Mouse (Mus musculus) CH12.LX (cell line): ENCODE results near the gene Sema3c. TPM values are rescaled to one million over a fixed set of nuclear protein-coding genes. Genes with fewer than 3 reads are reported as not detected.
A peak's percentile ranks its signal among the peaks of the same experiment; 100 is the strongest.

Source experiments
- DNase-seq: peaks from one replicate; pipeline ENCODE4 v3.0.0-alpha.2; 2013; ENCODE audit errors: extremely low read depth
- H3K27ac ChIP-seq: 2 replicates; pipeline ENCODE4 v1.5.1; 2012; ENCODE audit warnings: low read depth, mild to moderate bottlenecking, control low read depth, moderate library complexity; ENCODE audit not compliant: insufficient read depth
- H3K27me3 ChIP-seq: replicated peaks from 2 replicates; pipeline ENCODE3; 2012; ENCODE audit warnings: inconsistent platforms
- H3K36me3 ChIP-seq, 2 experiments: replicated peaks in 1 of 2; 2 replicates each; pipeline versions ENCODE3 to v1.6.1; 2012; ENCODE audit warnings: inconsistent platforms in 1 of 2, low read length in 1 of 2, mild to moderate bottlenecking in 1 of 2, mixed read lengths in 1 of 2, moderate library complexity in 1 of 2; ENCODE audit not compliant: control insufficient read depth in 1 of 2, insufficient read depth in 1 of 2
- H3K4me1 ChIP-seq, 2 experiments: 2 replicates each; pipeline ENCODE4 v1.6.1; 2012; ENCODE audit warnings: inconsistent platforms in 1 of 2, moderate library complexity in 1 of 2; ENCODE audit not compliant: insufficient read depth in 2 of 2, control insufficient read depth in 1 of 2
- H3K4me2 ChIP-seq: 2 replicates; pipeline ENCODE4 v1.6.1; 2012; ENCODE audit warnings: low read depth, mild to moderate bottlenecking, control low read depth; ENCODE audit not compliant: poor library complexity, insufficient read depth, severe bottlenecking
- H3K4me3 ChIP-seq, 3 experiments: fragments of 150-350 bp in 1 of 3; sonication (generic) in 1 of 3; replicated peaks in 1 of 3; 2 replicates each; pipeline versions ENCODE3 to v1.5.1; 2011 to 2012; ENCODE audit warnings: low read depth in 2 of 3, low read length in 2 of 3, mild to moderate bottlenecking in 2 of 3, moderate library complexity in 2 of 3, control low read depth in 1 of 3, improper control_type of control experiment in 1 of 3, inconsistent platforms in 1 of 3, mixed read lengths in 1 of 3; ENCODE audit not compliant: poor library complexity in 1 of 3
- H3K79me2 ChIP-seq: replicated peaks from 2 replicates; pipeline ENCODE4 v1.6.1; 2012; ENCODE audit warnings: mild to moderate bottlenecking, moderate library complexity; ENCODE audit not compliant: control insufficient read depth, poor library complexity, insufficient read depth, severe bottlenecking; ENCODE audit errors: extremely low read depth
- H3K9ac ChIP-seq: 2 replicates; pipeline ENCODE4 v1.6.1; 2012; ENCODE audit warnings: low read depth, mild to moderate bottlenecking, control low read depth, moderate library complexity; ENCODE audit not compliant: insufficient read depth
- H3K9me3 ChIP-seq: replicated peaks from 2 replicates; pipeline ENCODE3; 2012; ENCODE audit warnings: low read length, inconsistent platforms, mixed read lengths
- BHLHE40 ChIP-seq: IDR thresholded peaks from 2 replicates; pipeline ENCODE4 v1.6.1; 2011; ENCODE audit warnings: mild to moderate bottlenecking, low read depth, low read length, improper control_type of control experiment
- CTCF ChIP-seq, 2 experiments: IDR thresholded peaks in 1 of 2; conservative IDR thresholded peaks in 1 of 2; 2 replicates each; pipeline ENCODE4 v1.5.1; 2011 to 2012; ENCODE audit warnings: low read depth in 2 of 2, low read length in 2 of 2, improper control_type of control experiment in 1 of 2, inconsistent platforms in 1 of 2, mild to moderate bottlenecking in 1 of 2, moderate library complexity in 1 of 2
- ELF1 ChIP-seq: IDR thresholded peaks from 2 replicates; pipeline ENCODE4 v1.6.1; 2014; ENCODE audit warnings: low read depth, mild to moderate bottlenecking, inconsistent platforms, low read length, improper control_type of control experiment
- GABPA ChIP-seq: IDR thresholded peaks from 2 replicates; pipeline ENCODE4 v1.6.1; 2012; ENCODE audit warnings: low read depth, low read length, improper control_type of control experiment, inconsistent platforms; ENCODE audit not compliant: insufficient replicate concordance
- HCFC1 ChIP-seq: IDR thresholded peaks from 2 replicates; pipeline ENCODE4 v1.6.1; 2012; ENCODE audit warnings: low read depth, mild to moderate bottlenecking, inconsistent platforms, low read length, improper control_type of control experiment
- IRF4 ChIP-seq: IDR thresholded peaks from 2 replicates; pipeline ENCODE4 v1.6.1; 2014; ENCODE audit warnings: low read depth, mild to moderate bottlenecking, inconsistent platforms, low read length, improper control_type of control experiment
- MAFK ChIP-seq: IDR thresholded peaks from 2 replicates; pipeline ENCODE4 v1.6.1; 2011; ENCODE audit warnings: low read length, improper control_type of control experiment; ENCODE audit not compliant: insufficient replicate concordance
- MEF2A ChIP-seq: IDR thresholded peaks from 2 replicates; pipeline ENCODE4 v1.6.1; 2014; ENCODE audit warnings: low read depth, mild to moderate bottlenecking, inconsistent platforms, low read length, improper control_type of control experiment, borderline replicate concordance
- NELFE ChIP-seq: IDR thresholded peaks from 2 replicates; pipeline ENCODE4 v1.6.1; 2011; ENCODE audit warnings: low read depth, low read length, improper control_type of control experiment
- NRF1 ChIP-seq: IDR thresholded peaks from 2 replicates; pipeline ENCODE4 v1.6.1; 2014; ENCODE audit warnings: low read depth, mild to moderate bottlenecking, inconsistent platforms, low read length, improper control_type of control experiment, moderate library complexity
- RAD21 ChIP-seq: IDR thresholded peaks from 2 replicates; pipeline ENCODE4 v1.6.1; 2011; ENCODE audit warnings: low read depth, mild to moderate bottlenecking, low read length, improper control_type of control experiment, moderate library complexity
- SIN3A ChIP-seq: IDR thresholded peaks from 2 replicates; pipeline ENCODE4 v1.6.1; 2012; ENCODE audit warnings: low read length, improper control_type of control experiment, inconsistent platforms
- TBP ChIP-seq: conservative IDR thresholded peaks from 2 replicates; pipeline ENCODE4 v1.6.1; 2011; ENCODE audit warnings: low read depth, low read length, improper control_type of control experiment
- TCF12 ChIP-seq: IDR thresholded peaks from 2 replicates; pipeline ENCODE4 v1.6.1; 2014; ENCODE audit warnings: low read depth, mild to moderate bottlenecking, inconsistent platforms, low read length, improper control_type of control experiment
- UBTF ChIP-seq: IDR thresholded peaks from 2 replicates; pipeline ENCODE4 v1.6.1; 2012; ENCODE audit warnings: low read depth, mild to moderate bottlenecking, inconsistent platforms, low read length, improper control_type of control experiment, moderate library complexity
- ZNF384 ChIP-seq: IDR thresholded peaks from 2 replicates; pipeline ENCODE4 v1.6.1; 2012; ENCODE audit warnings: low read depth, low read length, improper control_type of control experiment, inconsistent platforms
- dilution Hi-C: fragments of 300-500 bp; cut with MboI; formaldehyde crosslinking; loops from 2 replicates; pipeline ENCODE4 v1.14.3; 2020; ENCODE audit warnings: low sequenced_read_pairs; ENCODE audit not compliant: extremely low pct_unique_long_range_greater_than_20kb, extremely low pct_ligation_motif_present
- in situ Hi-C: fragments of 300-500 bp; cut with MboI; formaldehyde crosslinking; loops from 3 replicates; pipeline ENCODE4 v1.14.3; 2019; ENCODE audit warnings: low sequenced_read_pairs, low pct_ligation_motif_present, low pct_unique_long_range_greater_than_20kb, mixed read lengths
- polyA plus RNA-seq: library from polyadenylated mRNA; unstranded; fragments of >175 nt; gene quantifications from 2 replicates; pipeline ENCODE4 v1.2.1, GENCODE M21; 2012; ENCODE audit warnings: low read depth; ENCODE audit not compliant: insufficient read length
- total RNA-seq, 2 experiments: library from RNA; depleted of rRNA; stranded (reverse); fragments of 300-350 nt in 1 of 2; fragments of >200 nt in 1 of 2; gene quantifications; 2 replicates each; pipeline ENCODE4 v1.2.3; 2012 to 2014

The Sema3c gene
- total and polyA plus RNA-seq, 3 experiments: not detected

GRCm38 (mm10) chr5:17680862-17681261, 106.8 kb downstream of the Sema3c start:
- dilution Hi-C loops: no loop called here
- H3K4me2 ChIP-seq: no peak overlapping the region
- peaks cover 0 to 5% of the 10 kb centered on the region in 2 experiments; a peak in 1 of 4 replicates for H3K4me1 ChIP-seq
- DNase-seq: peak; percentile 3
- in situ Hi-C loops: no loop called here
- H3K4me3 ChIP-seq: no peak overlapping the region
- H3K9me3 ChIP-seq: no peaks in the 10 kb centered on the region
- no peaks in the 10 kb centered on the region for H3K36me3 ChIP-seq
- H3K27ac ChIP-seq: no peak overlapping the region
- no peaks in the 10 kb centered on the region for H3K79me2 ChIP-seq
- H3K9ac ChIP-seq: no peak overlapping the region
- TF ChIP-seq NELFE: no peak
- TF ChIP-seq GABPA: no peak
- no peak for TF ChIP-seq CTCF (conservative IDR thresholded peaks at IDR 0.05 in 1 of 2, IDR thresholded peaks at IDR 0.05 in 1 of 2; ENCODE audit: low read depth in 2 of 2, low read length in 2 of 2)
- no peaks in the 10 kb centered on the region for H3K27me3 ChIP-seq

DNA sequence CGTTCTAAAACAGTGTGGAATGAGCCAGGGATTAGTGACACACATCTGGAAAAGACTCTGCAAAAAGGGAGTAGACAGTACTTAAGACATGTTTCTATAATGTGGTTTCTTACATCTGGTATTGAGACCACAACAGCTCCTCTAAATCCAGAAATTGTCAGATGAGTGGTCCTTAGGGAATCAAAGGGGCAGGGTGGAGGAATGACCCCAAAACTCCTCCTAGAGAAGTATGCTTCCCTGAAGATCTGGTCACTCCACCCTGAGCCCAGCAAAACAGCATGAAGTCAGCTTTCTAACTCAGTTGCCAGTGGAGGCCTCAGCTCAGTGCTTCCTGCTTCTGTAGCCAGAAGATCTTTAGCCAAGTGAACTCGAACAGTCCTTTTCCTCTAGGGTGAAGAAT, 115.0 kb downstream of the Sema3c start:
- H3K27ac ChIP-seq: no peak overlapping the region
- H3K4me3 ChIP-seq: no peak overlapping the region
- H3K4me1 ChIP-seq: no peaks in the 10 kb centered on the region
- no peak overlapping the region for H3K9ac ChIP-seq
- no peaks in the 10 kb centered on the region for H3K9me3 ChIP-seq
- H3K27me3 ChIP-seq: no peaks in the 10 kb centered on the region
- H3K36me3 ChIP-seq: no peaks in the 10 kb centered on the region
- H3K4me2 ChIP-seq: no peak overlapping the region
- in situ Hi-C loops: no loop called here
- dilution Hi-C loops: no loop called here
- H3K79me2 ChIP-seq: no peaks in the 10 kb centered on the region
- no peak for DNase-seq
- TF ChIP-seq GABPA (no peak), HCFC1 (no peak), BHLHE40 (no peak), SIN3A (no peak), NRF1 (no peak), UBTF (no peak), RAD21 (no peak), MEF2A (no peak), TCF12 (no peak), ZNF384 (no peak), ELF1 (no peak), MAFK (no peak), TBP (no peak), IRF4 (no peak)
